Mouse (Mus musculus): ENCODE results near the gene Eci3.

The Eci3 gene

DNA sequence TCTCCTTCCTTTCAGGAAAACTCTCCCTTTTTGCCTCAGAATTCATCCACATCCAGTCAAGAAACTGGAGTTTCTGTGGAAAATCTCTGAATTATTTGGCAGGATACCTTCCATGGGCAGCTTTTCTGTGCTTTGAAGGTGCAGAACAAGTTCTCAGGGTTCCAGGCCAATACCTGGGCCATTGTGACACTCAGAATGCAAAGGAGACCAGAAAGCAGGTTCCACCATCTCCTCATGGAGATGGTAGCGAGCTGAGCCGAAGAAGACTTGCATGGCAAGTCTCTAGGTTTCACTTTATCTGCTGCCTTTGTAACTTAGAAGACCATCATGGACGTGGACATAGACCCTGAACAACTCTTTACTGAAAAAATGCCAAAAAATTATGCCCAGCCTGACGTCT, 39.4 kb downstream of the Eci3 start, which contains the start of the genes Fam217a and 4933417A18Rik:
Fam217a (minus strand) TSS at position 101 of the 400 bp plus-strand sequence.
4933417A18Rik (plus strand) TSS at position 200 of the 400 bp plus-strand sequence.
- no peak for DNase-seq

DNA sequence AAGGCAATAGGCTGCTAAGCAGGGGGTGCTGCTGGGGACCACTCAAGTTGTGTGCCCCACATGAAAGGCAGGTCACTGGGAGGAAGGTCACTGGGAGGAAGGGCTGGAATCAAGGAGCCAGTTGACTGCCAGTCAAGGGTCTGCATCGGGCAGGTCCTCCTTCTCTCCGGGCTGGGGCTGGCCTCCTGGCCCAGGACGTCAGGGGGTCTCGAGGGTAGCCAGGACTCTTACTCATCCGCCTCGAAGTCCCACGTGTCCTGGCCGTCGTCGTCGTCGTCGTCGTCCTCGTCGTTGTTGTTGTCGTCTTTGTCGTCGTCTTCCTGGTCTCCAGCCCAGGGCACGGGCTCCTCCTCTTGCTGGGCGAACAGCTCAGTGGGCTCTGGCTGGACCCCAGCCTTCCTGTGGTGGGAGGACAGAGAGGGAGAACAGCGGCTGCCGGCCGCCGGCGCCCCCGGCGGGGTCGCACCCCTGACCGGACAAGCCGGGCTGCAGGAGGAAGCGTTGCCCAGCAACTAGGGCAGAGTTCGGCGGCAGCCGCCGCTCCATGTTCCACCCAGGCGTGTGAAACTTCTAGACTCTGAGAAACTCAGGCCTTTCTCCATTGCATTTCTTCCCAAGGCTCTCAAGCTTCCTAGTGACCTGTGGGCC, 47.0 kb downstream of the Eci3 start:
- DNase-seq, result peak; percentile 17

DNA sequence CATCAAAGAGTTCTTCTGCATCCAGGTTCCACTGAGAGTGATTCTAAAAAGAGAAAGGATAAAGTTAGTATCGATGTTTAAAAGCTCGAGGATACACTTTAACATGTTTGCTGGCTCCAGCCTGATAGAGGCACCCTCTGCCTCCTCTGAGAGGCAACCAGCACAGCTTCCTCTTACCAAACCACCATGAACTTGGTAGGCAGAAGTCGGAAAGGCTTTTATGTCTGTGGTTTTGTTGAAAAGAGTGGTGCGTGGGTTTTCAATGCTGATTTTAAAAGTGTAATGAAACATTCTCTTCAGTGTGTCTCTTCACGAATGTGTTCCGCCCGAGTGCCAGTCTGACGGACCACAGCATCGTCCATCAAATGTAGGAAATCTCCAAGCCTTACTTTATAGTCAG, 49.0 kb downstream of the Eci3 start:
- peak; percentile 34 for DNase-seq
